Mouse (Mus musculus) intestine, postnatal 0 days (tissue): ENCODE measurements around the gene Kars. TPM values are rescaled to one million over a fixed set of nuclear protein-coding genes. Genes with fewer than 3 reads are reported as not detected.
A peak's percentile ranks its signal among the peaks of the same experiment; 100 is the strongest.

Source experiments
- ATAC-seq: fragments of 200-750 bp; cut with Nextera tagmentation; 2 replicates; pipeline ENCODE4 v1.8.0; 2017; ENCODE audit warnings: mild to moderate bottlenecking, moderate TSS enrichment, moderate library complexity
- H3K27ac ChIP-seq: fragments of 300-500 bp; sonication (generic); 2 replicates; pipeline ENCODE4 v1.5.1; 2014; ENCODE audit warnings: mild to moderate bottlenecking, low read depth, low read length, moderate library complexity
- H3K27me3 ChIP-seq: fragments of 300-500 bp; sonication (generic); replicated peaks from 2 replicates; pipeline ENCODE4 v1.6.1; 2014; ENCODE audit warnings: low read length, mixed read lengths; ENCODE audit not compliant: control insufficient read depth, insufficient read depth
- H3K36me3 ChIP-seq: fragments of 300-500 bp; sonication (generic); 2 replicates; pipeline ENCODE4 v1.6.1; 2014; ENCODE audit warnings: mild to moderate bottlenecking, moderate library complexity; ENCODE audit not compliant: control insufficient read depth, insufficient read depth
- H3K4me1 ChIP-seq: fragments of 300-500 bp; sonication (generic); replicated peaks from 2 replicates; pipeline ENCODE4 v1.6.1; 2014; ENCODE audit warnings: antibody characterized with exemption, low read length, mixed read lengths; ENCODE audit not compliant: control insufficient read depth, insufficient read depth
- H3K4me2 ChIP-seq: fragments of 300-500 bp; sonication (generic); replicated peaks from 2 replicates; pipeline ENCODE4 v1.6.1; 2014; ENCODE audit warnings: low read depth, mild to moderate bottlenecking, moderate library complexity
- H3K4me3 ChIP-seq: fragments of 300-500 bp; sonication (generic); 2 replicates; pipeline ENCODE4 v1.5.1; 2014; ENCODE audit warnings: low read depth, low read length
- H3K9ac ChIP-seq: fragments of 300-500 bp; sonication (generic); 2 replicates; pipeline ENCODE4 v1.6.1; 2014; ENCODE audit warnings: mild to moderate bottlenecking, low read depth, low read length
- H3K9me3 ChIP-seq: fragments of 300-500 bp; sonication (generic); 2 replicates; pipeline ENCODE4 v1.6.1; 2016; ENCODE audit warnings: mixed run types; ENCODE audit not compliant: control insufficient read depth
- CTCF ChIP-seq: sonication (generic); IDR thresholded peaks from 2 replicates; pipeline ENCODE4 v1.5.1; 2016; ENCODE audit warnings: low read depth, mild to moderate bottlenecking, control low read depth, antibody characterized with exemption, moderate library complexity
- WGBS: fragments of 180-500 bp; shearing (Covaris S2); extraction: QIAGEN DNeasy Blood & Tissue Kit; methylation state at CpG from one replicate; pipeline ENCODE4 v1.1.7; 2014; 5-methylcytosine and 5-hydroxymethylcytosine counted together
- polyA plus RNA-seq: library from polyadenylated mRNA; unstranded; fragments of >200 nt; fragmentation: Nextera tagmentation; extraction: Ambion mirVana; gene quantifications from 2 replicates; pipeline ENCODE4 v1.2.1, GENCODE M21; 2015

Gene Kars
- polyA plus RNA-seq, 1 experiment from 2014 or later, result 63.7 TPM

GRCm38 (mm10) chr8:112045182-112045581 is 34.1 kb upstream of the Kars start:
- Histone ChIP-seq H3K9ac (no peak overlapping the region), H3K4me3 (no peak overlapping the region), H3K36me3 (no peaks in the 10 kb centered on the region), H3K27me3 (no peaks in the 10 kb centered on the region), H3K4me1 (no peaks in the 10 kb centered on the region), H3K9me3 (no peaks in the 10 kb centered on the region), H3K4me2 (no peak overlapping the region), H3K27ac (no peak overlapping the region)
- no peak for ATAC-seq
- 81% methylated on average over 5 of the region's 5 CpGs for WGBS
- TF ChIP-seq CTCF, result peak; percentile 36; the same call in 1 of the 2 replicates

DNA sequence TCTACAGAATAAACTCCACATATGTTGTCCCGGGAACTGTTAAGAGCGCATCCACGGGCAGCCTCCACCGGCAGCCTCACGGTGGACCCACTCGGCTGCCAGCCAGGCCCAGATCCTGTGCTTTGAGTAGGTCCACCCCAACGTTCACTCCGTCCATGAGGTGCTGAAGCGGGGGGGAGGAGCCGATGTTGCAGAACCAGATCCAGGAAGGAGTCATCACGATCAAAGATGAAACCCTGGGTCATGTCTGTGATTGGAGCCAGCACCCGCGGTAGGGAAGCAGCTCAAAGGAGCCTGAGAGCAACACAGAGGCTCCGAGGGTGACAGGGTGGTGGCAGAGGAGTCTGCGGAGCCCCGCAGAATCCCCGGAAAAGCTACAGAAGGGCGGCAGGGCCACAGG is 26.4 kb upstream of the Kars start:
- no peak overlapping the region for H3K4me2 ChIP-seq
- ATAC-seq, result no peak
- no peak overlapping the region for H3K27ac ChIP-seq
- H3K4me1 ChIP-seq, result no peaks in the 10 kb centered on the region
- H3K4me3 ChIP-seq, result no peak overlapping the region
- no peaks in the 10 kb centered on the region for H3K36me3 ChIP-seq
- TF ChIP-seq CTCF, result no peak
- H3K27me3 ChIP-seq, result no peaks in the 10 kb centered on the region
- no peak overlapping the region for H3K9ac ChIP-seq
- 78% methylated on average over 18 of the region's 18 CpGs for WGBS
- no peaks in the 10 kb centered on the region for H3K9me3 ChIP-seq

- 8% methylated on average over 8 of the region's 8 CpGs for WGBS
- H3K9me3 ChIP-seq, result no peaks in the 10 kb centered on the region
- TF ChIP-seq CTCF, result peak; percentile 89
- H3K4me2 ChIP-seq, result no peak overlapping the region
- peak; percentile 38; the same call in 1 of the 2 replicates for ATAC-seq
- H3K27me3 ChIP-seq, result no peaks in the 10 kb centered on the region
- H3K4me3 ChIP-seq, result no peak overlapping the region
- no peak overlapping the region for H3K9ac ChIP-seq
- H3K27ac ChIP-seq, result no peak overlapping the region
- no peaks in the 10 kb centered on the region for H3K36me3 ChIP-seq
- no peaks in the 10 kb centered on the region for H3K4me1 ChIP-seq
These were observed 23.5 kb upstream of the Kars start for GRCm38 (mm10) chr8:112034603-112035002.

GRCm38 (mm10) chr8:112033071-112033470 is 21.9 kb upstream of the Kars start:
- WGBS, result 52% methylated on average over 7 of the region's 7 CpGs
- H3K9me3 ChIP-seq, result no peaks in the 10 kb centered on the region
- no peak overlapping the region for H3K4me3 ChIP-seq
- no peak overlapping the region for H3K27ac ChIP-seq
- H3K4me1 ChIP-seq, result no peaks in the 10 kb centered on the region
- no peaks in the 10 kb centered on the region for H3K36me3 ChIP-seq
- H3K27me3 ChIP-seq, result no peaks in the 10 kb centered on the region
- no peak for TF ChIP-seq CTCF
- no peak overlapping the region for H3K9ac ChIP-seq
- H3K4me2 ChIP-seq, result no peak overlapping the region
- ATAC-seq, result no peak

GRCm38 (mm10) chr8:112030663-112031062 is 19.5 kb upstream of the Kars start:
- H3K9ac ChIP-seq, result no peak overlapping the region
- no peaks in the 10 kb centered on the region for H3K27me3 ChIP-seq
- no peak for TF ChIP-seq CTCF
- H3K27ac ChIP-seq, result no peak overlapping the region
- no peak overlapping the region for H3K4me3 ChIP-seq
- no peak overlapping the region for H3K4me2 ChIP-seq
- 51% methylated on average over 6 of the region's 6 CpGs for WGBS
- ATAC-seq, result no peak
- no peaks in the 10 kb centered on the region for H3K4me1 ChIP-seq
- no peaks in the 10 kb centered on the region for H3K9me3 ChIP-seq
- H3K36me3 ChIP-seq, result no peaks in the 10 kb centered on the region

GRCm38 (mm10) chr8:112029455-112029854 is 18.3 kb upstream of the Kars start:
- no peak for ATAC-seq
- no peak for TF ChIP-seq CTCF
- Histone ChIP-seq H3K4me1 (no peaks in the 10 kb centered on the region), H3K27me3 (no peaks in the 10 kb centered on the region), H3K36me3 (no peaks in the 10 kb centered on the region), H3K4me2 (no peak overlapping the region), H3K4me3 (no peak overlapping the region), H3K9me3 (no peaks in the 10 kb centered on the region), H3K9ac (no peak overlapping the region), H3K27ac (no peak overlapping the region)
- WGBS, result 76% methylated on average over 7 of the region's 7 CpGs

DNA sequence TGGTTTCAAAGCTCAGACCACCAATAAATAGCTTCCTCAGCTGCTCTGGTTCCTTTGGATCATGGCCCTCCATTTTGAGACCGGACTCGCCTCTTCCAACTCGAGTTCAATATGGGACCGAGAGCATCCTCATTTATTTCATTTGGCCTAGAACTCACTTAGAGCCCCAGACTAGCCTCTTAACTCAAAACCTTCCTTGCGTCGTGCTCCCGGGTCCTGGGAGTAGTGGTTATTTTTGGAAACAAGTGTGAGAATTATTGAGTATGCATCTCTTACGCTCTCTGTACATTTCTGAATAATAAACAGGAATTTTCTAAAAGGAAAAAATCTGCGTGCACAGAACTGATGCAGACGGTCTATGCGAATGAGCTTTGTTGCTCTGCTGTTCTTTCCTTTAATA is 3.8 kb upstream of the Kars start, which contains the start of gene Gm6793:
Gene Gm6793 (minus strand): TSS at position 101 of the 400 bp plus-strand sequence.
- Histone ChIP-seq H3K4me3 (no peak within 1 kb of the TSS), H3K4me2 (no peak within 1 kb of the TSS), H3K9me3 (no peaks in the 10 kb centered on the region), H3K36me3 (peaks cover 22% of the 10 kb centered on the region), H3K9ac (no peak within 1 kb of the TSS), H3K4me1 (peaks cover 10% of the 10 kb centered on the region), H3K27ac (no peak within 1 kb of the TSS), H3K27me3 (no peaks in the 10 kb centered on the region)
- TF ChIP-seq CTCF, result no peak
- WGBS, result 92% methylated on average over 11 of the region's 11 CpGs
- no peak for ATAC-seq
